Mouse (Mus musculus) left cerebral cortex, postnatal 25 days (tissue): ENCODE results near the gene Stag3. TPM values are rescaled to one million over a fixed set of nuclear protein-coding genes. Genes with fewer than 3 reads are reported as not detected.

Experiments
- DNase-seq, 2 experiments: peaks; one replicate each; pipeline ENCODE4 v3.0.0; 2022; ENCODE audit warnings: low spot score in 2 of 2, mixed read lengths in 1 of 2
- intact Hi-C: fragments of 180-260 bp; cut with DNase I; formaldehyde crosslinking; loops from one replicate; pipeline ENCODE4 v1.15.1; 2025
- total RNA-seq, 2 experiments: library from RNA; stranded (reverse); gene quantifications; 2 replicates each; pipeline ENCODE4 v1.2.3; 2021

Gene Stag3
- total RNA-seq, 2 experiments from 2014 or later, result 0.57 to 1.1 TPM

GRCm38 (mm10) chr5:138264207-138264578 lies 15.8 kb upstream of the Stag3 start:
- DNase-seq, result no peak
- intact Hi-C loops, result no loop called here

- no peak for DNase-seq
- intact Hi-C loops, result no loop called here
Measured at GRCm38 (mm10) chr5:138265712-138266111, 14.3 kb upstream of the Stag3 start.

GRCm38 (mm10) chr5:138267114-138267513 lies 12.9 kb upstream of the Stag3 start:
- no peak for DNase-seq

GRCm38 (mm10) chr5:138268980-138269379 lies 11.1 kb upstream of the Stag3 start:
- intact Hi-C loops, result no loop called here

More at GRCm38 (mm10) chr5:138267114-138267513, 12.9 kb upstream of the Stag3 start:
- intact Hi-C loops, result no loop called here

GRCm38 (mm10) chr5:138271232-138271631 lies 8.8 kb upstream of the Stag3 start:
- no peak for DNase-seq
- intact Hi-C loops, result no loop called here

More at GRCm38 (mm10) chr5:138268980-138269379, 11.1 kb upstream of the Stag3 start:
- DNase-seq, result peak in 1 of 2 experiments; percentile 45

GRCm38 (mm10) chr5:138272409-138272923 lies 7.6 kb upstream of the Stag3 start, which contains the start of gene Gal3st4:
Gal3st4 (minus strand) TSS chr5:138272840.
- intact Hi-C loops, result no loop called here
- no peak for DNase-seq

GRCm38 (mm10) chr5:138274186-138274585 lies 5.9 kb upstream of the Stag3 start:
- intact Hi-C loops, result no loop called here
- DNase-seq, result no peak

GRCm38 (mm10) chr5:138275216-138276050 lies 4.6 kb upstream of the Stag3 start:
- no peak for DNase-seq
- intact Hi-C loops, result no loop called here

GRCm38 (mm10) chr5:138277994-138278393 lies 2.0 kb upstream of the Stag3 start:
- DNase-seq, result no peak
- intact Hi-C loops, result no loop called here

- no peak for DNase-seq
- intact Hi-C loops, result no loop called here
Measured at GRCm38 (mm10) chr5:138280425-138280768, 357 bp downstream of the Stag3 start.

- intact Hi-C loops, result no loop called here
- DNase-seq, result no peak
Measured at GRCm38 (mm10) chr5:138280829-138281228, 789 bp downstream of the Stag3 start.

GRCm38 (mm10) chr5:138281798-138282197 lies 1.8 kb downstream of the Stag3 start:
- intact Hi-C loops, result no loop called here
- DNase-seq, result no peak

- intact Hi-C loops, result no loop called here
- DNase-seq, result no peak
Measured at GRCm38 (mm10) chr5:138283540-138283939, 3.5 kb downstream of the Stag3 start.

GRCm38 (mm10) chr5:138287861-138288260 lies 7.8 kb downstream of the Stag3 start:
- intact Hi-C loops, result no loop called here
- DNase-seq, result no peak

GRCm38 (mm10) chr5:138291638-138292037 lies 11.6 kb downstream of the Stag3 start:
- intact Hi-C loops, result no loop called here
- no peak for DNase-seq

- intact Hi-C loops, result no loop called here
Measured at GRCm38 (mm10) chr5:138294158-138294557, 14.1 kb downstream of the Stag3 start.

GRCm38 (mm10) chr5:138299613-138300012 lies 19.6 kb downstream of the Stag3 start:
- DNase-seq, result no peak
- intact Hi-C loops, result no loop called here

More at GRCm38 (mm10) chr5:138294158-138294557, 14.1 kb downstream of the Stag3 start:
- DNase-seq, result no peak

- intact Hi-C loops, result no loop called here
- DNase-seq, result no peak
Measured at GRCm38 (mm10) chr5:138312795-138313194, 32.8 kb downstream of the Stag3 start.

- no peak for DNase-seq
- intact Hi-C loops, result no loop called here
Measured at GRCm38 (mm10) chr5:138341661-138342060, 61.6 kb downstream of the Stag3 start, which contains the start of gene Pvrig. Pvrig (plus strand) TSS chr5:138341961.

GRCm38 (mm10) chr5:138343216-138343615 lies 63.2 kb downstream of the Stag3 start:
- no peak for DNase-seq
- intact Hi-C loops, result no loop called here
